Mouse (Mus musculus): Measurements from ENCODE around the gene Phf24. TPM values are rescaled to one million over a fixed set of nuclear protein-coding genes. Genes with fewer than 3 reads are reported as not detected.

The Phf24 gene
- polyA plus RNA-seq (2015; fragmentation: Nextera tagmentation; extraction: Ambion mirVana): 0.39 and 0.50 TPM in 2 replicates

GRCm38 (mm10) chr4:42916617-42917401 is at the start of gene Phf24:
Gene Phf24 (plus strand): TSS chr4:42916660.
- H3K9ac ChIP-seq (ENCODE audit: low read length): peak within 1 kb of the TSS; percentile 67
- 1% methylated on average over 31 of the region's 90 CpGs for WGBS
- H3K9me3 ChIP-seq (ENCODE audit: control insufficient read depth, low read length): no peaks in the 10 kb centered on the region
- peaks cover 4% of the 10 kb centered on the region; the same call in 1 of the 2 replicates for H3K4me1 ChIP-seq (replicated peaks; ENCODE audit: control insufficient read depth, insufficient read depth, low read length)
- H3K27me3 ChIP-seq (ENCODE audit: control insufficient read depth, insufficient read depth, low read depth, low read length): peaks cover 47% of the 10 kb centered on the region
- H3K36me3 ChIP-seq (ENCODE audit: control insufficient read depth, insufficient read depth, low read length): no peaks in the 10 kb centered on the region
- peak; percentile 83 for ATAC-seq (ENCODE audit: low read depth)
- H3K27ac ChIP-seq (ENCODE audit: low read length): no peak within 1 kb of the TSS
- peak within 1 kb of the TSS; percentile 96 for H3K4me2 ChIP-seq (ENCODE audit: low read depth, low read length)
- peak within 1 kb of the TSS; percentile 65 for H3K4me3 ChIP-seq (ENCODE audit: low read length)

- no peak overlapping the region for H3K27ac ChIP-seq (ENCODE audit: low read length)
- no peak overlapping the region for H3K4me2 ChIP-seq (ENCODE audit: low read depth, low read length)
- ATAC-seq (ENCODE audit: low read depth): no peak
- no peak overlapping the region for H3K4me3 ChIP-seq (ENCODE audit: low read length)
- no peaks in the 10 kb centered on the region for H3K27me3 ChIP-seq (ENCODE audit: control insufficient read depth, insufficient read depth, low read depth, low read length)
- H3K36me3 ChIP-seq (ENCODE audit: control insufficient read depth, insufficient read depth, low read length): no peaks in the 10 kb centered on the region
- no peak overlapping the region for H3K9ac ChIP-seq (ENCODE audit: low read length)
- no peaks in the 10 kb centered on the region for H3K4me1 ChIP-seq (replicated peaks; ENCODE audit: control insufficient read depth, insufficient read depth, low read length)
- WGBS: 38% methylated on average over 3 of the region's 3 CpGs
- no peaks in the 10 kb centered on the region for H3K9me3 ChIP-seq (ENCODE audit: control insufficient read depth, low read length)
These were observed 49.1 kb upstream of the Phf24 start for GRCm38 (mm10) chr4:42867390-42867789.

GRCm38 (mm10) chr4:42868193-42868592 is 48.3 kb upstream of the Phf24 start:
- no peak for ATAC-seq (ENCODE audit: low read depth)
- Histone ChIP-seq H3K4me2 (ENCODE audit: low read depth, low read length) (no peak overlapping the region), H3K9ac (ENCODE audit: low read length) (no peak overlapping the region), H3K4me3 (ENCODE audit: low read length) (no peak overlapping the region), H3K9me3 (ENCODE audit: control insufficient read depth, low read length) (no peaks in the 10 kb centered on the region), H3K4me1 (replicated peaks; ENCODE audit: control insufficient read depth, insufficient read depth, low read length) (no peaks in the 10 kb centered on the region), H3K27ac (ENCODE audit: low read length) (no peak overlapping the region), H3K36me3 (ENCODE audit: control insufficient read depth, insufficient read depth, low read length) (no peaks in the 10 kb centered on the region), H3K27me3 (ENCODE audit: control insufficient read depth, insufficient read depth, low read depth, low read length) (no peaks in the 10 kb centered on the region)
- WGBS: 65% methylated on average over 5 of the region's 5 CpGs

GRCm38 (mm10) chr4:42870748-42871147 is 45.7 kb upstream of the Phf24 start:
- no peak overlapping the region for H3K27ac ChIP-seq (ENCODE audit: low read length)
- no peaks in the 10 kb centered on the region for H3K27me3 ChIP-seq (ENCODE audit: control insufficient read depth, insufficient read depth, low read depth, low read length)
- no peak overlapping the region for H3K9ac ChIP-seq (ENCODE audit: low read length)
- 74% methylated on average over 5 of the region's 5 CpGs for WGBS
- no peak overlapping the region for H3K4me3 ChIP-seq (ENCODE audit: low read length)
- H3K36me3 ChIP-seq (ENCODE audit: control insufficient read depth, insufficient read depth, low read length): no peaks in the 10 kb centered on the region
- ATAC-seq (ENCODE audit: low read depth): no peak
- no peak overlapping the region for H3K4me2 ChIP-seq (ENCODE audit: low read depth, low read length)
- H3K9me3 ChIP-seq (ENCODE audit: control insufficient read depth, low read length): no peaks in the 10 kb centered on the region
- H3K4me1 ChIP-seq (replicated peaks; ENCODE audit: control insufficient read depth, insufficient read depth, low read length): no peaks in the 10 kb centered on the region

GRCm38 (mm10) chr4:42872151-42872550 is 44.3 kb upstream of the Phf24 start:
- no peak overlapping the region for H3K4me2 ChIP-seq (ENCODE audit: low read depth, low read length)
- no peak for ATAC-seq (ENCODE audit: low read depth)
- 83% methylated on average over 7 of the region's 7 CpGs for WGBS
- no peak overlapping the region for H3K27ac ChIP-seq (ENCODE audit: low read length)
- no peak overlapping the region for H3K4me3 ChIP-seq (ENCODE audit: low read length)
- no peaks in the 10 kb centered on the region for H3K9me3 ChIP-seq (ENCODE audit: control insufficient read depth, low read length)
- H3K4me1 ChIP-seq (replicated peaks; ENCODE audit: control insufficient read depth, insufficient read depth, low read length): no peaks in the 10 kb centered on the region
- no peaks in the 10 kb centered on the region for H3K36me3 ChIP-seq (ENCODE audit: control insufficient read depth, insufficient read depth, low read length)
- H3K9ac ChIP-seq (ENCODE audit: low read length): no peak overlapping the region
- H3K27me3 ChIP-seq (ENCODE audit: control insufficient read depth, insufficient read depth, low read depth, low read length): no peaks in the 10 kb centered on the region

GRCm38 (mm10) chr4:42872746-42873435 is 43.6 kb upstream of the Phf24 start:
- 68% methylated on average over 16 of the region's 16 CpGs for WGBS
- no peak overlapping the region for H3K27ac ChIP-seq (ENCODE audit: low read length)
- no peak for ATAC-seq (ENCODE audit: low read depth)
- H3K36me3 ChIP-seq (ENCODE audit: control insufficient read depth, insufficient read depth, low read length): no peaks in the 10 kb centered on the region
- H3K4me2 ChIP-seq (ENCODE audit: low read depth, low read length): no peak overlapping the region
- H3K4me3 ChIP-seq (ENCODE audit: low read length): no peak overlapping the region
- no peak overlapping the region for H3K9ac ChIP-seq (ENCODE audit: low read length)
- H3K4me1 ChIP-seq (replicated peaks; ENCODE audit: control insufficient read depth, insufficient read depth, low read length): no peaks in the 10 kb centered on the region
- H3K27me3 ChIP-seq (ENCODE audit: control insufficient read depth, insufficient read depth, low read depth, low read length): no peaks in the 10 kb centered on the region
- no peaks in the 10 kb centered on the region for H3K9me3 ChIP-seq (ENCODE audit: control insufficient read depth, low read length)

- ATAC-seq (ENCODE audit: low read depth): no peak
- Histone ChIP-seq H3K4me2 (ENCODE audit: low read depth, low read length) (no peak within 1 kb of the TSS), H3K36me3 (ENCODE audit: control insufficient read depth, insufficient read depth, low read length) (no peaks in the 10 kb centered on the region), H3K9ac (ENCODE audit: low read length) (no peak within 1 kb of the TSS), H3K4me3 (ENCODE audit: low read length) (no peak within 1 kb of the TSS), H3K4me1 (replicated peaks; ENCODE audit: control insufficient read depth, insufficient read depth, low read length) (no peaks in the 10 kb centered on the region), H3K9me3 (ENCODE audit: control insufficient read depth, low read length) (no peaks in the 10 kb centered on the region), H3K27ac (ENCODE audit: low read length) (no peak within 1 kb of the TSS), H3K27me3 (ENCODE audit: control insufficient read depth, insufficient read depth, low read depth, low read length) (no peaks in the 10 kb centered on the region)
- WGBS: 78% methylated on average over 7 of the region's 7 CpGs
These were observed 42.3 kb upstream of the Phf24 start, which contains the start of gene Fam205c for GRCm38 (mm10) chr4:42874134-42874533. Gene Fam205c (minus strand): TSS chr4:42874234.

- Histone ChIP-seq H3K4me1 (replicated peaks; ENCODE audit: control insufficient read depth, insufficient read depth, low read length) (no peaks in the 10 kb centered on the region), H3K36me3 (ENCODE audit: control insufficient read depth, insufficient read depth, low read length) (no peaks in the 10 kb centered on the region), H3K4me2 (ENCODE audit: low read depth, low read length) (no peak overlapping the region), H3K9ac (ENCODE audit: low read length) (no peak overlapping the region), H3K27ac (ENCODE audit: low read length) (no peak overlapping the region), H3K4me3 (ENCODE audit: low read length) (no peak overlapping the region), H3K27me3 (ENCODE audit: control insufficient read depth, insufficient read depth, low read depth, low read length) (no peaks in the 10 kb centered on the region), H3K9me3 (ENCODE audit: control insufficient read depth, low read length) (no peaks in the 10 kb centered on the region)
- ATAC-seq (ENCODE audit: low read depth): peak; percentile 75; the same call in 1 of the 2 replicates
- 31% methylated on average over 5 of the region's 5 CpGs for WGBS
These were observed 39.7 kb upstream of the Phf24 start for GRCm38 (mm10) chr4:42876586-42877291.

GRCm38 (mm10) chr4:42877657-42878056 is 38.8 kb upstream of the Phf24 start:
- Histone ChIP-seq H3K4me3 (ENCODE audit: low read length) (no peak overlapping the region), H3K9ac (ENCODE audit: low read length) (no peak overlapping the region), H3K27ac (ENCODE audit: low read length) (no peak overlapping the region), H3K4me2 (ENCODE audit: low read depth, low read length) (no peak overlapping the region), H3K9me3 (ENCODE audit: control insufficient read depth, low read length) (no peaks in the 10 kb centered on the region), H3K27me3 (ENCODE audit: control insufficient read depth, insufficient read depth, low read depth, low read length) (no peaks in the 10 kb centered on the region), H3K4me1 (replicated peaks; ENCODE audit: control insufficient read depth, insufficient read depth, low read length) (no peaks in the 10 kb centered on the region), H3K36me3 (ENCODE audit: control insufficient read depth, insufficient read depth, low read length) (no peaks in the 10 kb centered on the region)
- ATAC-seq (ENCODE audit: low read depth): no peak
- WGBS: 75% methylated on average over 2 of the region's 2 CpGs

All from lung, embryonic 16.5 days (tissue).